Mouse (Mus musculus) adrenal gland, adult 10 weeks (tissue): ENCODE results near the gene Yjefn3. TPM values are rescaled to one million over a fixed set of nuclear protein-coding genes. Genes with fewer than 3 reads are reported as not detected.

Source experiments
- polyA plus RNA-seq: library from polyadenylated mRNA; stranded (reverse); fragments of 350-450 nt; fragmentation: Illumina TruSeq; extraction: RNeasy Lipid Tissue Mini Kit (QIAGEN cat#74804); gene quantifications from one replicate; pipeline ENCODE4 v1.2.3, GENCODE M21; 2014; ENCODE audit warnings: low read depth, low replicate concordance

Gene Yjefn3
- polyA plus RNA-seq, result not detected

DNA sequence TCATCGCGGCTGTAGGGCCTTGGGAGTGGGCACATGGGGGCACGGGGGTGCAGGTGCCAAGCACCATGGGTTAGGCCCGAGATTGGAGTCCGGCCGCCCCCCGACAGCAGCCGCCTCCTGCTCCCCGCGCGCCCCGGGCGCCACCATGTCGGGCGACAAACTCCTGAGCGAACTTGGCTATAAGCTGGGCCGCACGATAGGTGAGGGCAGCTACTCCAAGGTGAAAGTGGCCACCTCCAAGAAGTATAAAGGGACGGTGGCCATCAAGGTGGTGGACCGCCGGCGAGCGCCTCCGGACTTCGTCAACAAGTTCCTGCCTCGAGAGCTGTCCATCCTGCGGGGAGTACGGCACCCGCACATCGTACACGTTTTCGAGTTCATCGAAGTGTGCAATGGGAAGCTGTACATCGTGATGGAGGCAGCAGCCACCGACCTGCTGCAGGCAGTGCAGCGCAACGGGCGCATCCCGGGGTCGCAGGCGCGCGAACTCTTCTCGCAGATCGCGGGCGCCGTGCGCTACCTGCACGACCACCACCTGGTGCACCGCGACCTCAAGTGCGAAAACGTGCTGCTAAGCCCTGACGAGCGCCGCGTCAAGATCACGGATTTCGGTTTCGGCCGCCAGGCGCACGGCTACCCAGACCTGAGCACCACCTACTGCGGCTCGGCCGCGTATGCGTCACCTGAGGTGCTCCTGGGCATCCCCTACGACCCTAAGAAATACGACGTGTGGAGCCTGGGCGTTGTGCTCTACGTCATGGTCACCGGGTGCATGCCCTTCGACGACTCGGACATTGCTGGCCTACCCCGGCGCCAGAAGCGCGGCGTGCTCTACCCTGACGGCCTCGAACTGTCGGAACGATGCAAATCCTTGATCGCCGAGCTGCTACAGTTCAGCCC lies at the start of gene Yjefn3, which contains the start of the genes Tssk6 and Ndufa13:
Gene Yjefn3 (minus strand): TSS at position 550 of the 900 bp plus-strand sequence.
Gene Tssk6 (plus strand): TSS at position 22 of the 900 bp plus-strand sequence.
Gene Ndufa13 (minus strand): TSS at position 396 of the 900 bp plus-strand sequence.

DNA sequence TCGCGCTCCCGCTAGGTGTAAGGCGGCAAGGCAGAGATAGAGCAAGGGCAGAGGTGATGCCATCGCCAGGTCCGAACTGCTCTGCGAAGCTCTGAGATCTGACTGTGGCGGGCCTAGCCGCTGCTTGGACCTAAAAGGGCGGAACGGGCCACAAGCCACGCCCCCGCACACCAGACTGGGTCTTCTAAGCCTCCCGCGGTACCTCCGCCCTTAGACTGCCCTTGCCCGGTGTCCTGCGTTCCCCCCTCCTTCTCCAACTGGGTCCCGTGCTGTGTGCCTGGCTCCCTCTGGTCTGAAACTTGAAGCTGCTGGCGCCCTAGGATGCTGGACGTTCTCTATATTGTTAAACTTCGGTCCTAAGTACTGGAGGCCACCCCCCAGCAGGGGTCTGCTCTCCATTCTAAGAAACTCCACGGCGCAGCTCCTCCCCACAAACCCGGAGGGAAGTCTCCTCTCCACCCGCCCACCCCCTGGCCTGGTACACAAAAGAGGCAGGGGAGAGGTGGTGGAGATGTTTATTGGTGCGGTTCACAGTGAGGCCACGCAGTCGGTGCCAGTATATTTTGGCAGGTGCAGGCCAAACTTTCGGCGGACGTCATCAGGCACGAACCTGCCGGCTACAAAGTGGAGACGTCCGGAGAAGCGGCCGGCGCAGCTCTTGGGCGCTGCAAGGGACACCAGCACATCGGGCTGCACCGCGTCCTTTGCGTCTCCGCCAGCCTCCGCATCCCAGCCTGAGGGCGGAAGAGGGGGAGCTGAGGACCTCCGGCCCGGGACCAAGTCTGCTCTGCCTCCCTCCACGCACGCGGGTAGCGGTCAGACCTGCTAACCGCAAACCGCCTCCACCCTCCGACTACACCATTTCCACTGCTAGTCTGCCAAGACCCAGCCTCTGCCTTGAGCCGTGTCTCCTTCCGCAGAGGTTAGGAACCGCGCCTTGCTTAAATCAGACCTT lies 14.9 kb downstream of the Yjefn3 start, which contains the start of gene Cilp2:
Gene Cilp2 (minus strand): TSS at position 399 of the 955 bp plus-strand sequence.

Other genes with a start within 250 kb of the Yjefn3 start
- 5.3 TPM for gene Zfp964, start 248.2 kb downstream of the Yjefn3 start, polyA plus RNA-seq
- gene Zfp869, start 192.0 kb downstream of the Yjefn3 start, polyA plus RNA-seq, result 60.5 TPM
- gene Zfp963, start 152.7 kb downstream of the Yjefn3 start, polyA plus RNA-seq, result 11.1 TPM
- not detected for gene Gm20422, start 127.8 kb downstream of the Yjefn3 start, polyA plus RNA-seq
- 1.8 TPM for gene Atp13a1, start 111.5 kb downstream of the Yjefn3 start, polyA plus RNA-seq
- gene Zfp866, start 111.5 kb downstream of the Yjefn3 start, polyA plus RNA-seq, result 44.5 TPM
- gene Gmip, start 94.0 kb downstream of the Yjefn3 start, polyA plus RNA-seq, result 2.1 TPM
- gene Lpar2, start 80.3 kb downstream of the Yjefn3 start, polyA plus RNA-seq, result 1.9 TPM
- gene Pbx4, start 70.2 kb downstream of the Yjefn3 start, polyA plus RNA-seq, result not detected
- gene Cilp2, start 15.0 kb downstream of the Yjefn3 start, polyA plus RNA-seq, result not detected
- not detected for gene Tssk6, start 528 bp downstream of the Yjefn3 start, polyA plus RNA-seq
- not detected for gene Ndufa13, start 154 bp downstream of the Yjefn3 start, polyA plus RNA-seq
- 12.7 TPM for gene Gatad2a, start 93.7 kb upstream of the Yjefn3 start, polyA plus RNA-seq
- 10.1 TPM for gene Mau2, start 140.0 kb upstream of the Yjefn3 start, polyA plus RNA-seq
- gene Sugp1, start 140.1 kb upstream of the Yjefn3 start, polyA plus RNA-seq, result 6.7 TPM
- gene Tm6sf2, start 170.2 kb upstream of the Yjefn3 start, polyA plus RNA-seq, result not detected
- gene Hapln4, start 180.7 kb upstream of the Yjefn3 start, polyA plus RNA-seq, result not detected
- gene Ncan, start 218.2 kb upstream of the Yjefn3 start, polyA plus RNA-seq, result not detected
- gene Nr2c2ap, start 228.6 kb upstream of the Yjefn3 start, polyA plus RNA-seq, result 1.6 TPM
- gene Rfxank, start 236.4 kb upstream of the Yjefn3 start, polyA plus RNA-seq, result 0.52 TPM
- 11.1 TPM for gene Borcs8, start 236.8 kb upstream of the Yjefn3 start, polyA plus RNA-seq
- not detected for gene Mef2b, start 237.0 kb upstream of the Yjefn3 start, polyA plus RNA-seq